Mouse (Mus musculus) heart, adult 8-10 months (tissue): ENCODE measurements around the gene Nadk2. TPM values are rescaled to one million over a fixed set of nuclear protein-coding genes. Genes with fewer than 3 reads are reported as not detected.

ENCODE experiments used
- DNase-seq: peaks from one replicate; pipeline ENCODE4 v3.0.0; 2022; ENCODE audit warnings: low spot score
- total RNA-seq, 4 experiments: library from RNA; stranded (reverse); gene quantifications; 2 replicates each; pipeline ENCODE4 v1.2.4; 2022

Gene Nadk2
- total RNA-seq, 4 experiments from 2014 or later = 71.5 to 94.8 (median 72.6) TPM

GRCm38 (mm10) chr15:9130772-9131498, 59.9 kb downstream of the Nadk2 start:
- peak; percentile 13 for DNase-seq

- peak; percentile 6 for DNase-seq
These were observed 60.4 kb downstream of the Nadk2 start for GRCm38 (mm10) chr15:9131499-9131888.

GRCm38 (mm10) chr15:9132693-9133443, 61.8 kb downstream of the Nadk2 start:
- DNase-seq = peak; percentile 7

- peak; percentile 35 for DNase-seq
These were observed 63.9 kb downstream of the Nadk2 start for GRCm38 (mm10) chr15:9134891-9135507.

GRCm38 (mm10) chr15:9139447-9139846, 68.4 kb downstream of the Nadk2 start:
- DNase-seq = no peak

- peak; percentile 98 for DNase-seq
These were observed 69.2 kb downstream of the Nadk2 start, which contains the start of gene Lmbrd2 for GRCm38 (mm10) chr15:9140252-9140680. Gene Lmbrd2 (plus strand): TSS chr15:9140550.

- DNase-seq = no peak
These were observed 69.7 kb downstream of the Nadk2 start for GRCm38 (mm10) chr15:9140684-9141171.

- no peak for DNase-seq
These were observed 84.3 kb downstream of the Nadk2 start, which contains the start of gene Skp2 for GRCm38 (mm10) chr15:9155325-9155724. Gene Skp2 (minus strand): TSS chr15:9155425.

Other genes with a start within 250 kb of the Nadk2 start
- not detected for gene Ranbp3l, start 103.3 kb upstream of the Nadk2 start, total RNA-seq
- 10 to 100 TPM; 12.8 to 14.6 (median 13.6) TPM for gene Lmbrd2, start 69.3 kb downstream of the Nadk2 start, total RNA-seq
- under 1 TPM; 0.28 to 0.55 (median 0.40) TPM for gene Skp2, start 84.2 kb downstream of the Nadk2 start, total RNA-seq
- gene Ugt3a1, start 205.6 kb downstream of the Nadk2 start, total RNA-seq = not detected